In the genomic region with DNA sequence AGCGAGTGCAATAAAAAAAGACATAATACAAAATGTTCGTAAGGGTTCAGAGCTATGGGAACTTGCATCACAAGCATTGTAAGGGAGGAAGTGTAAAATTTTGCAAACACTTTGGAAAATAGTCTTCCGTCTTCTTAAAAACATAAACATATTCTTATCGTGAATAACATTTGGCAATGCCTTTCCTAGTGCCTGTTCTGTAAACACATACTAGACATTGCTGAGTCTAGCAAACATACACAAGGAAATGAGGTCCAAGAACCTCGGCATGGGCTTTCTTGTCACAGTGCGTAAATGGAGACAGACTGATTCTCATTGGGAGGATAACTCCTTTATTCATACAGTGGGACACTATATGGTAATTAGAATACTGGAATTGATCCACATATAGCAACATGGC, we compare ENCODE assay signal across 41 mouse cellular contexts. TPM values are rescaled to one million over a fixed set of nuclear protein-coding genes. Genes with fewer than 3 reads are reported as not detected.
"Had no signal": no experiment of that assay in that cellular context is flagged by ENCODE, and none has a peak within 500 bp of the region (broad histone marks: within the 10 kb centered on the region; RNA-seq: fewer than 3 reads in every experiment).

No protein-coding gene starts in this region.

- H3K36me3 ChIP-seq: forebrain, embryonic 15.5 days; heart, embryonic 10.5 days; heart, embryonic 12.5 days; hindbrain, embryonic 10.5 days; hindbrain, embryonic 12.5 days; kidney, embryonic 15.5 days; limb, embryonic 10.5 days; limb, embryonic 12.5 days had no signal

- H3K4me1 ChIP-seq: forebrain, embryonic 15.5 days; heart, embryonic 10.5 days; heart, embryonic 12.5 days; hindbrain, embryonic 10.5 days; hindbrain, embryonic 12.5 days; kidney, embryonic 15.5 days; limb, embryonic 10.5 days; limb, embryonic 12.5 days had no signal

- ATAC-seq: forebrain, embryonic 15.5 days; forebrain, postnatal 0 days; hindbrain, embryonic 16.5 days; intestine, embryonic 16.5 days had no signal

- DNase-seq: forebrain, postnatal 0 days; gastrocnemius, postnatal 14 days; gastrocnemius, postnatal 36 days; heart, adult 18-20 months; heart, postnatal 10 days; heart, postnatal 4 days; kidney, adult 11 months; kidney, adult 2 months; kidney, adult 9 months; kidney, postnatal 14 days; kidney, postnatal 36 days; layer of hippocampus, adult 9-11 months; layer of hippocampus, postnatal 36 days had no signal

- H3K4me3 ChIP-seq: forebrain, embryonic 15.5 days; heart, embryonic 10.5 days; heart, embryonic 12.5 days; hindbrain, embryonic 10.5 days; hindbrain, embryonic 12.5 days; kidney, embryonic 15.5 days; limb, embryonic 10.5 days; limb, embryonic 12.5 days had no signal

- H3K4me2 ChIP-seq: forebrain, embryonic 15.5 days; heart, embryonic 12.5 days; hindbrain, embryonic 12.5 days; hindbrain, embryonic 14.5 days; kidney, embryonic 15.5 days; limb, embryonic 12.5 days had no signal

- H3K9me3 ChIP-seq: forebrain, embryonic 15.5 days; heart, embryonic 10.5 days; heart, embryonic 12.5 days; hindbrain, embryonic 10.5 days; hindbrain, embryonic 12.5 days; kidney, embryonic 15.5 days; limb, embryonic 10.5 days; limb, embryonic 12.5 days had no signal

- H3K9ac ChIP-seq: forebrain, embryonic 15.5 days; forebrain, postnatal 0 days; heart, embryonic 12.5 days; hindbrain, embryonic 12.5 days; hindbrain, embryonic 14.5 days; kidney, embryonic 15.5 days; limb, embryonic 12.5 days had no signal

- H3K27ac ChIP-seq: forebrain, embryonic 15.5 days; heart, embryonic 10.5 days; hindbrain, embryonic 10.5 days; hindbrain, embryonic 12.5 days; hindbrain, embryonic 14.5 days; kidney, embryonic 15.5 days; kidney, postnatal 0 days; limb, embryonic 10.5 days; limb, embryonic 12.5 days had no signal

- H3K27me3 ChIP-seq: forebrain, embryonic 15.5 days; heart, embryonic 12.5 days; hindbrain, embryonic 12.5 days; kidney, embryonic 15.5 days; limb, embryonic 12.5 days had no signal

RNA-seq across cellular contexts. Expression of a gene that starts 43.0 kb away (rescaled TPM):
- total RNA-seq: forebrain, postnatal 0 days; gastrocnemius, adult 18-20 months; gastrocnemius, adult 8-10 months; gastrocnemius, postnatal 14 days; gastrocnemius, postnatal 36 days; heart, adult 18-20 months; heart, adult 8-10 months; heart, postnatal 10 days; heart, postnatal 25 days; heart, postnatal 4 days; layer of hippocampus, adult 18-20 months; layer of hippocampus, adult 8-10 months; layer of hippocampus, postnatal 14 days; layer of hippocampus, postnatal 36 days; left cerebral cortex, adult 18-20 months; left cerebral cortex, adult 8-10 months; left cerebral cortex, postnatal 14 days; left cerebral cortex, postnatal 36 days had no signal
- polyA plus RNA-seq: forebrain, embryonic 15.5 days; forebrain, postnatal 0 days; gonadal fat pad, adult 2 months; heart, embryonic 10.5 days; heart, embryonic 12.5 days; heart, embryonic 14.5 days; heart, embryonic 16.5 days; hindbrain, embryonic 10.5 days; hindbrain, embryonic 12.5 days; hindbrain, embryonic 14.5 days; hindbrain, embryonic 16.5 days; intestine, embryonic 14.5 days; intestine, embryonic 16.5 days; kidney, adult 2 months; kidney, embryonic 15.5 days; kidney, postnatal 0 days; large intestine, adult 2 months; limb, embryonic 10.5 days; limb, embryonic 12.5 days had no signal
